Mouse (Mus musculus) lung, postnatal 36 days (tissue): ENCODE results near the gene Vmn1r128.
"Not testable (repeated sequence)": the region's sequence is repeated elsewhere in the genome, so short reads cannot be mapped to it uniquely, and the experiment has no call there.

Experiments used
- DNase-seq: peaks from one replicate; pipeline ENCODE4 v3.0.0; 2022; ENCODE audit warnings: mixed read lengths

Vmn1r128 gene

DNA sequence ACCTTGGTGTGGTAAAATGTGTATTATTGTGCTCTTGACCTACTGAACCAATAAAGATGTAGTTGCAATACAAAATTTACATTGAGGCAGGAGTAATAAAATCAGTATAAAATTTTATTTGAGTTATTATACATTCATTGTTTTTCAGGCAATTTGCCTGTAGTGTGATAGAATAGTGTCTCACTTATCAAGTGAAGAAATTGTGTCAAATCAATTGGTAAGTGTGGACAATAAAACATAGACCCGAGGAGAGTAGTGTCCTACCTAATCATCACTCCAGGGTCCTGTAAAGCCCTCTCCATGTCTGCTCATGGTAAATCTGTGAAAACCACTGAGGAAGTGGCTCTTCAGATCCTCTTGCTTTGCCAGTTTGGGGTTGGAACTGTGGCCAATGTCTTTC is at the start of gene Vmn1r128:
Gene Vmn1r128 (plus strand): TSS at position 301 of the 400 bp plus-strand sequence.
- DNase-seq: not testable (repeated sequence)

GRCm38 (mm10) chr7:21301367-21301766 is 47.8 kb upstream of the Vmn1r128 start, which contains the start of gene Vmn1r126:
Gene Vmn1r126 (minus strand): TSS chr7:21301467.
- not testable (repeated sequence) for DNase-seq

GRCm38 (mm10) chr7:21319761-21320160 is 29.4 kb upstream of the Vmn1r128 start, which contains the start of gene Vmn1r127:
Gene Vmn1r127 (minus strand): TSS chr7:21319861.
- DNase-seq: not testable (repeated sequence)

DNA sequence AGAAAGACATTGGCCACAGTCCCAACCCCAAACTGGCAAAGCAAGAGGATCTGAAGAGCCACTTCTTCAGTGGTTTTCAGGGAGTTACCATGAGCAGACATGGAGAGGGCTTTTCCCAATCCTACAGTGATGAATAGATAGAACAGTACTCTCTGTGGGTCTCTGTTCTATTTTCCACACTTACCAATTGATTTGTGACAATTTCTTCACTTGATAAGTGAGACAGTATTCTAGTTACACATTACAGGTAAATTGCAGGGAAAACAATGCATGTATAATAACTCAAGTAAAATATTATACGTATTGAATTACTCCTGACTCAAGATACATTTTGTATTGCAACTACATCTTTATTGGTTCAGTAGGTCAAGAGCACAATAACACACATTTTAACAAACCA is 12.0 kb downstream of the Vmn1r128 start, which contains the start of gene Vmn1r129:
Gene Vmn1r129 (minus strand): TSS at position 101 of the 400 bp plus-strand sequence.
- not testable (repeated sequence) for DNase-seq
